Mouse (Mus musculus) frontal cortex, postnatal 14 days (tissue): ENCODE results near the gene Rp9.
"Not testable (repeated sequence)": the region's sequence is repeated elsewhere in the genome, so short reads cannot be mapped to it uniquely, and the experiment has no call there.

Experiments used
- DNase-seq, 2 experiments: peaks; one replicate each; pipeline ENCODE4 v3.0.0; 2022; ENCODE audit warnings: low spot score in 2 of 2

The Rp9 gene

DNA sequence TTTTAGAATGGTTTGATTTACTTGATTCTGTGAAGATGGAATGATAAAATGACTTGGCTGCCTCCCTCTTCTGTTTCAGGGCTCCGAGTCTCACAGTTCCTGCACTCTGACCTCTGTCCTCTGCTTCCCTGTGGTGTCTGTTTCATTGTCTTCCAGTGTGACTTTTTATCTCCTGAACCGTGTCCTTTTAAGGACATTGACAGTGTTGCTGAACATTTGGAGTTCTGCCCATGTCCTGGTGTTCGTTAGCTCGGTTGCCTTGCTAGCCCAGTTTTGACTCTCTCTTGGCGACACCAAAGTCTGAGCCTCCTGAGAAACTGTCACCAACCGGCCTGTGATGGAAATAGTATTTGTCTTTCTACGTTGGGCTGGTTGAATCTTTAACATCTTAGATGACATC lies 49.1 kb downstream of the Rp9 start:
- DNase-seq = no peak

DNA sequence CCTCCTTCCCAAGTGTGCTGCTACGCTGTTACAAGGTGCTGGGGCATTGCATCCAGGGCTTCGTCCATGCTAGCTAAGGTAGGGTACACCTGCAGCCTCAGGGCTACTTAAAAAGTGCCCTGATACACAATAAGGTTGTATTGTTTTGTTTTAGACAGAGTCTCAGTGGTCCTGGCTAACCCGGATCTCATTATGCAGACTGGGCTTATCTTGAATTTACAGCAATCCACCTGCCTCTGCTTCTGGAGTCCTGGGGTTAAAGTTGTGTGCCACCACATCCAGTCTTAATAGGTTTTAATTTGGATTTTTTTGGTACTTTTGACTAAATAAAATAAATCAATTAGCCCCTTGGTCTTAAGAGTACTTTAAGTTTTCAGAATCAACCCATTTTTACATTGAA lies 49.7 kb downstream of the Rp9 start:
- no peak for DNase-seq

DNA sequence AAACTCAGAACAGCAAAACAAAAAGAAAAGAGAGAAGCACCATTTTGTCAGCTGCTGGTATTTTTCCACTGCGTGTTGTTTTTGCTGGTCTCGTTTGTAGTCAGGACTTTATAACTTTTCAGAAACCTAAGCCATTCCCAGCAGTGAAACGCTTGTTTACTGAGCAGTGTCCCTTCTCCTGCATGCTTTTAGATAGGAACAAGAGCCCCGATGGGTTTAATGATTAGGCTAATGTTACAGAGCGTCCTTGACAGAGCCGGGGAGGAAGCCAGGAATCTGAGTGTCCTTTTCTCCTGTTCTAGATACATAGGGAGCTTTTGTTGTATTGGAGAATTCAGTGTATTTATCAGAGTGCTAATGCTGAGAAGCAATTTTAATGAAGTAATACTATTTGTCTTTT lies 52.0 kb downstream of the Rp9 start:
- DNase-seq = no peak

DNA sequence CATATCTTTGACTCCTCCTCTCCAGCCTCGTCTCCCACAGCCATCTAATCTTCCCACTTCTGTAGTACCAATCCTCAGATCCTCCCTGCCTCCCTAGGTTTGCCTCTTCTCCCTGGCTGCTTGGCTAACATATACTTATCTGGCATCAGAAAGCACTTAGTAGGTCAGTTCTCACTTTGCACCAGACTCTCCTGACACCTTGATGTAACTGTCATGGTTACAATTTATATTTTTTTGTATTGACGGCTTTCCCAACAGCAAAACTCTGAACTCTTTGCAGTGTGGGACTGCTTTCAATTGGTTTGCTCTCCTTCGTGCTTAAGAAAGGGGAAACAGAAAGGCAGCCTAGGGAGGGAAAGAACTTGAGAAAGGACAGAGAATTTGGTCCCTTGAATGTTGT lies 53.4 kb downstream of the Rp9 start:
- DNase-seq = no peak

DNA sequence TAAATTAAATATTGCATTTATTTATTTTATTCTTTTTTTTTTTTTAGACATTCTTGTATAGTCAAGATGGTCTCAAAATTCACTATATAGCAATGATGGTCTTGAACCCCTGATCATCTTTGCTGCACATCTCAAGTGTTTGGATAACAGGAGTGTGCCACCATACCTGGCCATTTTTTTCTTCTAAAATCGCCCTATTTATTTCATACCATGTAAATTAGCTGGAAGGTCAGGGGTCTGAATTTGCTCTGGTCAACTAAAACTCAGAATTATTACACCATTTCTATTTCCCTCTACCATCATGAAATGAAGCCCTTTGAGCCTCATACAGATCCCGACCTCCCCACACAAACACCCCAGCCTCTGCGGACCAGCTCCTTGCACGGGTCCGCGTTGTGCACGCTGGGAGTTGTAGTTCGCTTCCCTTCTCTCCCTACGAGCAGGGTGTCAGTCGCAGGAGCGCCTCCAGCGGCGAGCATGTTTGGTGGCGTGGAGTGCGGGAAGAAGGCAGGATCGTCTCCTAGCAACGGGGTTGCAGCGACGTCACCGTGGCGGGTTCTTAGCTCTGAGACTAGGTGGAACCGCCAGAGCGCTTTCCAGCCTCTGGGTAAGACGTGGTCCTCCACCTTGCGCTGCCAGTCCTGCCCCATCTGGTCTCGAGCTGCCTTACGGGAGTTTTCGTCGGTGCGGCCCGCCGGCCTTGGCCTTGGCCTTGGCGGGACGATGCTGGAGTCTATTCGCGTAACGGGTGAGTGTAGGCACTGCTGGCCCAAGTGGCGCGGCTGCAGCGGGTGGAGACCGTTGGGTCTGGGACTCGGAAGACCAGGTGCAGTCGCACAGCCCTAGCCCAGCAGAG lies 58.3 kb downstream of the Rp9 start, which contains the start of gene 9530077C05Rik:
Gene 9530077C05Rik (plus strand): TSS at position 512 of the 856 bp plus-strand sequence.
- DNase-seq = peak; percentile 96

DNA sequence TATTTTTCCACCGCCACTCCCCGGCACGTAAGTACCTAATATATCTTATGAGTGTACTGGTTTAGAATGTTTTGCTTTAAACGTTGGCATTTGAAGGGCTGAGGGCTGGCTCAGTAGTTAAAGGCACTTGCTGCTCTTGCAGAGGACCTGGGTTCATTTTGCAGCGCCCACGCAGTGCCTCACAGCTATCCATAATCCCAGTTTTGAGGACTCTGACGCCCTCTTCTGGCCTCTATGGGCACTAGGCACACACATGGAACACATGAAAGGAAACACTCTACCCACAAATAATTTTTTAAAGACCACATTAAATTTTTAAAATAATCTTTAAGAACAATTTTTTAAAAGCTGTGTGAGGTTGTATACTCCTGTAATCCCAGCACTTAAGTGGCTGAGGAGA lies 60.0 kb downstream of the Rp9 start:
- DNase-seq = no peak

DNA sequence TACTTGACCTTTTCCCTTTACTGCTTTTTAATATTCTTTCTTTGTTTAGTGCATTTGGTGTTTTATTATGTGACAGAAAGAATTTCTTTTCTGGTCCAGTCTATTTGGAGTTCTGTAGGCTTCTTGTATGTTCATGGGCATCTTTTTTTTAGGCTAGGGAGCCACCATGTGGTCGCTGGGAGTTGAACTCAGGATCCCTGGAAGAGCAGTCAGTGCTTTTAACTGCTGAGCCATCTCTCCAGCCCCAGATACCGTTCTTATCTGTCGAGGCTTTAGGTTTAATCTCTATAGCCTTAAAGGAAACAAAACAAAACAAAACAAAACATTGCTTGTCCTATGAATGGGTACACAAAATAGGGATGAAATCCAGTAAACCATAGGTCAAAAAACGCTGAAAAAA lies 61.2 kb downstream of the Rp9 start:
- not testable (repeated sequence) for DNase-seq

DNA sequence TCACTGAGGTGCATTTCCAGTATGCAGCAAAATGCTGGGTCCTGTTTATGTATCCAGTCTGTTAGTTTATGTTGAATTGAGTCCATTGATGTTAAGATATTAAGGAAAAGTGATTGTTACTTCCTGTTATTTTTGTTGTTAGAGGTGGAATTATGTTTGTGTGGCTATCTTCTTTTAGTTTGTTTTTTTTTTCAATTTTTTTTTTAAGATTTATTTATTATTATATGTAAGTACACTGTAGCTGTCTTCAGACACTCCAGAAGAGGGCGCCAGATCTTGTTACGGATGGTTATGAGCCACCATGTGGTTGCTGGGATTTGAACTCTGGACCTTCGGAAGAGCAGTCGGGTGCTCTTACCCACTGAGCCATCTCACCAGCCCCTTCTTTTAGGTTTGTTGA lies 61.9 kb downstream of the Rp9 start:
- not testable (repeated sequence) for DNase-seq

DNA sequence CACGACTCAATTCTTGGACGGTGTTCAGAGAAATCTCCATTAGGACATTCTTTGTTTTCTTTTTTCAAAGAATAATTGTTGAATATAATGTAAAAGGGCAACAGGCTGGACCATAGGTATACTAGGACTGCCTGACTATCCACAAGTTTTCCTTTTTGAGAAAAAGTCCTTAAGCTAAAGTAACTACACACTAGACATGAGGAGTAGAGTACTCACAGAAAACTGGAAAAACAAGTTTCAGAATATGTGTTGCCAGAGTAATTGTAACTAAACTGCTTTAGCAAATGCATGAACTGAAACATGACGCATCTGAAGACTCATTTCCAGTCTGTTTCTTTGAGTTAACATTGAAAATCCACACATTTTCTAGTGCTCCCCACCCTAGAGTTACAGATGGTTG lies 64.1 kb downstream of the Rp9 start:
- DNase-seq = no peak

DNA sequence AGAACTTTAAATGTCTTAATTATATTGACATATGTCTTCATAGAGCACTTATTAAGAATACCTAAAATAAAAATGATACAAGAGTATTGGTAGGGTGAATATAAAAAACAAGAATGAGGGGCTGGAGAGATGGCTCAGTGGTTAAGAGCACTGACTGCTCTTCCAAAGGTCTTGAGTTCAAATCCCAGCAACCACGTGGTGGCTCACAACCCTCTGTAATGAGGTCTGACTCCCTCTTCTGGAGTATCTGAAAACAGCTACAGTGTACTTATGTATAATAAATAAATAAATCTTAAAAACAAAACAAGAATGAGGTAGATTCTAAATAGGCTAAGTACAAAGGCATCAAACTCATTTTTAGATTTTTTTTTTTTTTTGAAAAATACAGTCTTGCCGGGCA lies 66.0 kb downstream of the Rp9 start:
- not testable (repeated sequence) for DNase-seq

DNA sequence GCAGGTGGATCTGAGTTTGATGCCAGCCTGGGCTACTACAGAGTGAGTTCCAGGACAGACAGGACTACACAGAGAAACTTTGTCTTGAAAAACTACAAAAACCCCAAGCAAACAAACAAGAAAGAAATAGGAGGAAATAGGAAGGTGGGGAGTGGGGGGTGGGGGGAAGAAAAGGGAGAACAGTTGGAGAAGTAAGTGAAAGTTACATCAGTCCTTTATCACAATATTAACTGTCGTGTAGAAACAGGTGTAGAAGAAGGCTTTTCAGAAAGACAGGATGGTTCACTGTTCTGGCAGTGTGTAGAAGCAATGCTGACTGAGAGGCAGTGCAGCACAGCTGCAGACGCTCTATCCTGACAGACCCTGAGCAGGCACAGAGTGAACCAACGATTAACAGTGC lies 66.6 kb downstream of the Rp9 start:
- no peak for DNase-seq

DNA sequence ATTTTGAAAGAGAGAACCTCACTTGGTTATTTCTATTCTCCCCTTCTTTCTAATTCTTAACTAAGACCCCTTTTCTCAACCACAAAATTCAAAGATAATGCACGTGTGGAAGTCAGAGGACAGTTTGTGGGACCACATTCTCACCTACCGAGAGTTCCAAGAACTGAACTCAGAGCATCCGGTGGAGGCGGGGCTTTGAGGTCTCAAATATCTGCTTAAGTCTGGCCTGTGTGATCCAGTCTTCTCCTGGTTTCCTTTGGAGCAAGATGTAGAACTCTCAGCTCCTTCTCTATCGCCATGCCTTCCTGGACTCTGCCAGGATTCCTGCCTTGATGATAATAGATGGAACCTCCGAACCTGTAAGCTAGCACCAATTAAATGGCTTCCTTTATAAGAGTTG lies 67.5 kb downstream of the Rp9 start:
- no peak for DNase-seq

DNA sequence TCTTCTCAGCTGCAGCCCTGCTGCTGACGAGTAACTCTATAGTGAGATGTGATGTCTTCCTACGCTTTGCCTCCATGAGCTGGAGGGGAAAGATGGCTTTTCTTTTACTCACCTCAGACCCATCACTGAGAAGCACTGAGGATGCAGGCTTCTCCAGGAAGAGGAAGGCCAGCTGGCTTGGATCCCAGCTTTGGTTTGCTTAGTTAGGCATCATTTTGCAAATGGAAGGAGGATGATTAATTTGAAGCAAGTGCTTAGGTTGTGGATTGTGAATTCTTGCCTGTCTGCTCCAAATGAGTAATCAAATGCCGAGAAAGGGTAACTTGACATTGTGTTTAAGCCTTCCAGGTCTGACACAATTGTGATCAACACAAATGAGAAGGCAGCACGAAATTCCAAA lies 70.5 kb downstream of the Rp9 start:
- no peak for DNase-seq

DNA sequence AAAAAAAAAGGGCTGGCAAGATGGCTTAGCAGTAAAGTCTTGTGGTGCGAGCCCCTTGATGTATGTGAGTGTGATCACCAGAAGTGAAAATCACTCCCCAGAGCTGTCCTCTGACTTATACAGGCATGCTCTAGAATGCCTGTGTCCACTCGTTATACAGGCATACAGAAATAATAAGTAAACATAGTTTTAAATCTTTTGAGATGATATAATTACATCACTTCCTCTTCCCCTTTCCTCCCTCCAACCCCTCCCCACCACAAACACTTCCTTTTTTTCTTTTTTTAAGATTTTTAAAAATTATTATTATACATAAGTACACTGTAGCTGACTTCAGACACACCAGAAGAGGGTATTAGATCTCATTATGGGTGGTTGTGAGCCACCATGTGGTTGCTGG lies 74.8 kb downstream of the Rp9 start:
- no peak for DNase-seq

DNA sequence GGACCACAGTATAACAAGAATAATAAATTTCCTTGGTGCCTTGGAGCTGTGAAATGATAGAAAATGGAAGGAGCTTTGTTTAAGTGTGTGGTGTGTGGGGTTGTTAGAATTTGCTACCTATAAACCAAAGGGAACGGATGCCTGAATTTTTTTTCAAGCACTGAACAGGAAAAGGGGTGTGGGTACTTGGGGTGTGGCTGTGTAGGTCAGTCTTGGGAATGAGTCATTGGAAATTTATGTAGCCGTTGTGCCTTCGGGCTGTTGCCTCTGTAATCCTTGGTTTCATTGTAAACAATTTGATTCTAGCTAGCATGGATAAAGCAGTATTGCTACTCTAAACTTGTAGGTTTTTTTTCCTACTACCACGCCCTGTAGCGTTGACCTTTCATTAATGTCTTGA lies 79.2 kb downstream of the Rp9 start:
- no peak for DNase-seq

DNA sequence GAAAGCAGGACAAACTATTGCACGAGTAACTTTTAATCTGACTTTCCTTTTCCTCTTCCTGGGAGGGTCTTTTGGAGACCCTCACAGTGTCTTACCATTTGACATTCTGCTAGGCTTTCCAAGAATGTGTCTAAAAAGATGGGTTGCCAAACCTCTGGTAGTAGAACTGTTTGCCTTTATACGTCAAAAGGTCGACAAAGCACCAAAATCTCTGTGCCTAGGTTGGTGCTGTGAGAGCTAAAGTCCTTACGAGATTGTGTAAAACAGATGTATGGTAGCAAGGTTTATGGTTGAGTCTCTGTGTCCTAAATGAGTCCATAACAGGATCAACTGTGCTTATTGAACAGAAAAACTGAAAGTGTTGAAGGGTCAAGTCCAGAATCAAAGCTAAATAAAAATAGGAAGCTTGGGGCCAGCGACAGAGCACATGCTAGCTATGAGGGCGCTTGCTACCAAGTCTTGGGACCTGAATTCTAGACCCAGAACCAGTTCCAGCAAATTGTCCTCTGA lies 79.8 kb downstream of the Rp9 start:
- no peak for DNase-seq

DNA sequence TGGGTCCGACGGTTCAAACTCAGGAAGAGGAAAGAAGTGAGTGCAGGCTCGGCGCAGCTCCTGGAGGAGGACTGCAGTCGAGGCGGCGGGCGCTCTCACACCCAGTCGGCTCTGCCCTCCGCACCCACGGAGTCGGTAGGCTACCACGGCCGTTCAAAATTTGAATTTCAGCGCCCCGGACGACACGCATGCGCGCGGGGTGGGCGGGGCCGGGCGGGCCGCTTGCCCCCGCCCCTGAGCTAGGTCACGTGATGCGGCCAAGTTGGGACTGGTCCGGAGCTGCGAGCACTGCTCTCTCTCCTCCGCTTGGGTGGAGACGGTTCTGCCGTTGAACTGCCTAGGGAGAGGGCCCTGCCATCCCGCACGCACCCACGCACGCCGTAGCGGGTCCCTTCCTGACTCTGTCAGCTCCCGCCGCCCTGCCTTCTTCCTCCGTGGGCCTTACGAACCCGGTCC lies 80.5 kb downstream of the Rp9 start, which contains the start of gene Anln:
Gene Anln (minus strand): TSS at position 168 of the 456 bp plus-strand sequence.
- peak; percentile 67 to 74 for DNase-seq

DNA sequence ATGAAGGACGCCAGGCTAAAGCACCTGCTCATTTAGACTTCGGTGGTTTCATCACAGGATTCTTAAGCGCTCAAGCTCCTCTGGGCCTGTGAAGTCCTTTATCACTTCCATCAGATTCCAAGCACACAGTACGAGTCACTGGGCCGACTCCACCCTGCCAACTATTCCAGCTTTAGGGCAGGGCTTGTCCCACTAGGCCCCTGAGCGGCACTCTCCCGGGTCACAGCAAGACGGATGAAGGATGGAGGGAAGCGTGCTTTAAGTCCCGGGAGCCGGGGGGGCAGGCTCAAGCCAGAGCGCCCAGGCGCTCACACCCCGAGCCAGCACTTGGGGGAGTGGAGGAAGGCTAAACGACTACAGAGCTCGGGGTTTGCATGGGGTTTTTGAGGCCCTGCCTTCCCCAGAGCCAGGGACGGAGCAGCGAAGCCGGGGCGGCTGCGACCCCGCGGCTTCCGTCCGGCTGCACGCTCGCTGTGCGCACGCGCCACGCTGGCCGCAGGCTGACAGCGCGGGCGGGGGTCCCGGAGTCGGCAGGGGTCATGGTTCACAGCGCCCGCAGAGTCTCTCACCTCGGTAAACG lies 81.1 kb downstream of the Rp9 start:
- no peak for DNase-seq

DNA sequence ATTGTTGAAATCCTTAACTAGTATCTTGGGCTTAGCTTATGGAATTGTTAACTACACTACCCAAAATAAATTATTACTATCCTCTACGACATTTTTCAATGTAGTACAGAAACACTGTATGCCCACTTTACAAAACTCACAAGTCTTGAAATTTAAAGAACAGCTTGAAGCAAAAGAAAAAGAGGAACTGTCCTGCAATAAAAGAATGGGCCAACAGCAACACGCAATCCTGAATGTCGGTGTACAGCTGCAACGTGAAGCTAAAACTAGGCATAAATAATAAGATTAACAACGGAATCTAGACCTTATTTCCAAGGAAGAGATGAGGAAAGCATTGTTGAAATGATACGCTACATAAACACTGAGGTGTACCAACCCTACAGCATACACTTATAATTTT lies 81.6 kb downstream of the Rp9 start:
- DNase-seq = no peak

DNA sequence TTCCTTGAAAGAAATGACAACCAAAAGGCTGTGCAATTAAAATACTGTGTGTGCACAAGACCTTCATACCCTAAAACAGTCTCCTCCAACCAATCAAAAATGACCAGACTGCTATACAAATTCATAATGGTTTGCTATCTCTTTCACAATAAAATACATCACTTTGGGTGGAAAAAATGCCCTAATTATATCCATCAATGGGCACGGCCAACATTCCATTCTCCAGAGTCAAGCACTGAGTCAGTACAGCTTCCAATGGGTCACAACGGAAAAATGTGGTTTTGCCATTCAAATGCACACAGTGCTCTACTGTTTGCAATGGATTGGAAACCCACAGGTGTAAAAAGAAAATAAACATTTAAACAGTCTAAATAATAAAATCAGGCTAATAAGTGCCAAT lies 83.7 kb downstream of the Rp9 start:
- no peak for DNase-seq

DNA sequence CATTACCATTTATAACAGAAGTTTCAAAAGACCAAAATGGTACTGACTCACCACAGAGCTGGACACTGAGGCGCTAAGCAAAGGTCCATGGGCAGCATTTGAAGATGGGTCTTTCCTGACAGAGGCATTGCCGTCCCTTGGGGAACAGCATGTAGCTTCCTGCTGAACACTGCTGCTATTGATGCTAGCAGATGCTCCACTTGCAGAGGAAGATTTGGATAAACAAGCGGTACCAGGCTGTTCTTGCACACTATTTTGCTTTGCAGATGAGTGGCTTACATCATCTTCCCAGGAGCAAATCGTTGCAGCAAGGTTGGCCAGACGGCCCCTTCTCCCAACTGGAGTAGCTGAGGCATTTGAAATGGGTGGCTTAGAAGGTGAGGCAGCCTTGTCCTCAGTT lies 93.5 kb downstream of the Rp9 start:
- DNase-seq = no peak

DNA sequence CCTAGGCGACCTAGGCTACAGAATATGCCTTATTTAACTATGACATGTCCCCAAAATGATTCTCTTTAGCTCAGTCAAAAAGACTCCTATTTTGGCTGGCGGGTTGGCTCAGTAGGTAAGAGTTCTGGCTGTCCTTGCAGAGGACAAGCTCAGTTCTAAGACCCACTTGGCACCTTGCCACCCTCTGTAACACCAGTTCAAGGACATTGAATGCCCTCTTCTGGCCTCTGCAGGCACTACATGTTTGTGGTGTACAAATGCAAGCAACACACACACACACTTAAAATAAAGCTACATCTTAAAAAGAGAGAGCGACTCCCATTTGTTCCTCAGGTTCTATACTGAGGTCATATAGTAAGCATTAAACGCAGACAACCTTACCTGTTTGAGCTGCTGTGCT lies 96.8 kb downstream of the Rp9 start:
- DNase-seq = no peak

DNA sequence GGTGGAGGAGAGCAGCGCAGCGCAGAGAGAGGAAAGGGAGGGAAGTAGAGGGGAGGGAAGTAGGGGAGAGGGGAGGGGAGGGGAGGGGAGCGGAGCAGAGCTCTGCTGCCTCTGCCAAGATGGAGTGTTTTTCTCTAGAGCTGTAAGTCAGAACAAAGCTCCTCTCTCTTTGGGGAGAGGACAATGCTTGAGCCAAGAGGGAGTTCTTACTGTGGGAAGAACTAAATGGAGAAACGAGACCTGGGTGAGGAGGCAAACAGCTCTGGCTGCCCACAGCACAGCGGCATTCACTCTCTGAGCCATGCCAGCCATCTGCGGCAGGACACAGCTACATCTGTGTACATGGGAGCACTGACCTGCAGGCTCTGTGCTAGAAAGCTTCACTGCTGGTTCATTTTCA lies 101.5 kb downstream of the Rp9 start:
- no peak for DNase-seq
